Mouse (Mus musculus): Measurements from ENCODE around the gene Dglucy.

Dglucy gene

DNA sequence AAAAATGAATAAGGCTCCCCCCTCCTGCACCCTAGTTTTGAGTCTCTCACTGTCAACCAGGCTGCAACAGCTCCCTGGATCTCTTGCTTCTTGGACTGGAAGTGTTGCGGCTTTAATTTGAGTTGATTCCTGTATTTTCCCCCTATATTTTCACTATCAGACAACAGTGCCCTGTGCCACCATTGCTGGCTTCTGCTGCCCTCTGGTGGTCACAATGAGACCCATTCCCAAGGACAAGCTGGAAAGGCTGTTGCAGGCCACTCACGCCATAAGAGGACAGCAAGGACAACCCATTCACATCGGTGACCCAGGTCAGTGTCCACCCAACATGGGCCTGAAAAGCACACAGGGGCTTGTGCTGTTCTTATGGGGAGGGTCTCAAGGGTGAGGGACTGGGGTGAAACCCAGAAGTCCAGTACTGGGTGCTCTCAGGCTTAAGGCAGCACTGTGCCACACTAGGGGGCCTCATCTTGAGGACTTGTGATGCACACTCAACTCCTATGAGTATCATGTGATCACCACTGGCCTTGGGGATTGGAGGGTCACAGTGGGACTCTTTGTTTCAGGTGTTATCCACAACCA lies 62.4 kb downstream of the Dglucy start:
- DNase-seq (ENCODE audit: low spot score) = peak; percentile 65

DNA sequence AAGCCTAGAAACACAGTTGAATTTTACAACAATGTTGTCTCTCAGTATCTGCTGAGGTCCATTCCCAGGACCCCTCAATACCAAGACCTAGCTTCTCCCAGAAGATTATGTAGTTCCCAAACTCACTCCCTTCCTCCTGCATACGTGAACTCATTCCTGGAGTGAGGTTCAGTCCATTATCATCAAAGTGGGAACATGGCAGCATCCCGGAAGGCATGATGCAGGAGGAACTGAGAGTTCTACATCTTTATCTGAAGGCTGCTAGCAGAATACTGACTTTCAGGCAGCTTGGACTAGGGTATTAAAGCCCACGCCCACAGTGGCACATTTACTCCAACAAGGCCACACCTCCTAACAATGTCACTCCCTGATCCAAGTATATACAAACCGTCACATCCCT lies 64.3 kb downstream of the Dglucy start:
- DNase-seq (ENCODE audit: low spot score) = no peak

DNA sequence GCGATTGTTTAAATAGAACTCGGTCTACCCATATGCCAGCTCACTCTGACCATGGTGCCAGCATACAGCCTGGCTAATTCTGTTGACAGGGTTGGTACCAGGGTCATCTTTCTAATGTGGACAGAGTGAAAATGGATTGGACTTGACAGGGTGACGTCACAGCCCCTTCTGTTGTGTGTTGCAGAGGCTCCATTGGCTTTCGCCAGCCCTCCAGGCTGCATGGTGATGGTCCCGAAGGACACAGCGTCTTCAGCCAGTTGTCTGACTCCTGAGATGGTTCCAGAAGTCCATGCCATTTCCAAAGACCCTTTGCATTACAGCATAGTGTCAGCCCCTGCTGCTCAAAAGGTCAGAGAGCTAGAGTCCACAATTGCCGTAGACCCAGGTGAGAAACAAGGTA lies 65.7 kb downstream of the Dglucy start:
- no peak for DNase-seq (ENCODE audit: low spot score)

DNA sequence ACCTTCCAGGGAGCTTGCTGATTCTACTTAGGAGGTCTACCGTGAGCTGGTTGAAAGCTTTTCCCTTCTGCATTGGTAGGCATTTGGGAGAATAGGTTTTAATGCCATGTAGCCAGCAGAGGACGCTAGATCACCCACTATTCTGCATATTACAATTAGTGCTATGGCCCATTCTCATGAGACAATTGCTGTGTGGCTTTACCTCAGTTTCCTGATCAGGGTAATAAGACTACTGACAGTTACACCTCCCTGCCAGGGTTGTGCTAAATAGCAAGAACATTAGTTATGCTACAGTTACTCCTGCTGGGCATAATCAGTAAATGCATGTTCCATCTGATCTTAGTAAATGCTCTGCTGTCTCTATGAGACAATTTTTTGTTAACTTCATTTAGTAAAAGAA lies 67.0 kb downstream of the Dglucy start:
- DNase-seq (ENCODE audit: low spot score) = no peak

DNA sequence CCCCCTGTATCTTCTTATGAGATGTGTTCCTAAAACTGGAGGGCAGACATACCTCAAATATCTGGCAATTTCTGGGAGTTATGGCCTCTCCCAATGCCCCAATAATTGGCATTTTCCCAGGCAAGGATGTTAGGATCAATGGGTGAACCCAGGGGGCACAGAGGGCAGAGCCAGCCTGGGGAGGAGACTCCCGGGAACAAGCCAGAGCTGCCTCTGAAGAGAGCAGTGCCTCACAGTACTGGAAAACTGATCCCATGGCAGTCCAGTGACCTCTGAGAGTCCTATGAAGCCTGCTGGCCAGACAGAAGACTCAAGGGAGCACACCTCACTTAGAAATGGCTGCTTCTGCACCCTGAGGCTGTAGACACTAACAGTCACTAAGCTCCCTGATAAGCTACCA lies 67.7 kb downstream of the Dglucy start:
- no peak for DNase-seq (ENCODE audit: low spot score)

DNA sequence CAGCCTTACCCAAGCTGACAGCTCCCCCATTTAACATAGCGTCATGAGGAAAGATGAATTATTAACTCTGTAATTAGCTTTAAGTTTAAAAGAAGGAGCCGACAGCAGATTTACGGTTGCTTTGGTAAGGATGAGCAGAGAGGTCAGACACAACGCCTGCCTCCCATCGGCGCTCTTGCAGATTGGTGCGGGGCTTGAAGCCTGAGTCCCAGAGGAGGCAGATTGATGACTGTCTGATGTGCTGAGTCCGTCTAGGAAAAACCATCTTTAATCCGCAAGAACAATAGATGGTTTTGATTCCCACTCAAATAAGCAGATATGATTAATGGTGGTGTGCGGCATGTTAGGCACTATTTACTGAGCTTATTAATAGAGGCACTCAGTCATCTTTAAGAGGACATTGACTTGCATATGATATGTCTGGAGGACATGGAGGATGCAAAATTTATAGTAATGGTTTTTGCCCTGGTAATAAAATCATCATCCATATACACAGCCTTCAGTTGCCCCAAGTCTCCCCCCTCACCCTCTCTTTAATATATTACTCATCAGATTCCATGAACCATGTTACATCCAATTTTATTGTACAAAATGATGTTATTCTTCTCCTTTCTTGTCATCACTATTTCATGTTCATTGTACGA lies 68.7 kb downstream of the Dglucy start:
- DNase-seq (ENCODE audit: low spot score) = no peak

DNA sequence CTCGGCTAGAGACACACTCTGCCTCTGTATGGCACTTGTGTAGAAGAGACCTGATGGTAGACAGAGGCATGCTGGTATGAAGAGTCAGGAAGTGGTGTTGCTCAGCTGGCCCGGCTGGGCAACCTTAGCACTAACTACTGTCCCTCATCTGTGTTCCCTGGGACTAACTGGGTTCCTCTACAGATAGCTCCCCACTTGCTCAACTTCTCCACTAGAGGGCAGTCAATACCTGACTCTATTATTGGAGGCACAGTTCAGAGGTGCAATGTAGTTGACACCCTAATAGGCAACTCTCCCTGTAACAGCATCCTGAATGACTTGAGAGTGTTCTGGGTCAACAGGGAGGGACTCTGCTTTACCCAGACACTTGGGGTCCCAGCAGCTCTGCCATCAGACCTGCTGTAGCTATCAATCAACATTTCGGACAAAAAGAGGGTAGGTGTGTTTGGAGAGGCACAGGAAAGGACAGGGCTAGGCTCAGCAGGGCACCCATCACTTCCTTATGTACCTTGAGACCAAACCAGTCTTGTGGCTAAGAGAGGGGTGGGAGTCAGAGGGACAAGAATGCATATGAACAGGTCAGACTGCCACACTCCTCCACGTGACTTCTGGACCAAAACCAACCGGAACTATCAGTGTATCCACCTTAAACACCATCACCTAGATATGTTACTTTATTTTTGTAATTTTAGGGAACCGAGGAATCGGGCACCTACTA lies 70.7 kb downstream of the Dglucy start:
- DNase-seq (ENCODE audit: low spot score) = peak; percentile 58

DNA sequence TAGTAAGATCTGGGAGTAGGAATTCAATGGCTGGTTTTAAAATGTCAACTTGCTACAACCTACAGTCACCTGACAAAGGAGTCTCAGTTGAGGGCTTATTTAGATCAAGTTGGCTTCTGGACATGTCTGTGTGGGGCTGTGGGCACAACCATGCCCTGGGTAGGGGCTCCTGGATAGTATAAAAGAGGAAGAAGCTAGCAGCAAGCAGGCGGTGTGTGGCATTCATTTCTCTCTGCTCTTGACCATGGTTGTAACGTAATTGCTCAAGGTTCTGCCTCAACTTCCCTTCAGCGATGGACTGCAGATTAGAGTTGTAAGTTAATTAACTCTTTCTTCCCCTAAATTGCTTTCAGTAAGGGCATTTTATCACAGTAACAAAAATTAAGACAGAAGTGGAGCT lies 73.5 kb downstream of the Dglucy start:
- DNase-seq (ENCODE audit: low spot score) = no peak

DNA sequence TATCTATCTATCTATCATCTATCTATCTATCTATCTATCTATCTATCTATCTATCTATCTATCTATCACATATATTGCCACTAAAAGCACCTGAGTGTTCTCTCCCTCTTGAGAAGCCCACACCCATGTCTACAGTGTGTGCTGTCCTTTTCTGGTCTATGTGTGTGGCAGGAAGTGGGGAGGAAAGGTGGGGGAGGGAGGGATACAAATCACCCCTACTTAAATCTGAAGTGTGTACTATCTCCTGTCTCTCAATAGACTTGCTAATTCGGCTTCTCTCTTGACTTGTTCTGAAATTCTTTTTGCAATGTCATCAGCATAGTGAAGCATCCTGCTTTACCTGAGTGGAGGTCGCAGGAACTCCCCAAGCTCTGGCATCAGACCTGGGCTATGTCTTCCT lies 77.5 kb downstream of the Dglucy start:
- DNase-seq (ENCODE audit: low spot score) = no peak

DNA sequence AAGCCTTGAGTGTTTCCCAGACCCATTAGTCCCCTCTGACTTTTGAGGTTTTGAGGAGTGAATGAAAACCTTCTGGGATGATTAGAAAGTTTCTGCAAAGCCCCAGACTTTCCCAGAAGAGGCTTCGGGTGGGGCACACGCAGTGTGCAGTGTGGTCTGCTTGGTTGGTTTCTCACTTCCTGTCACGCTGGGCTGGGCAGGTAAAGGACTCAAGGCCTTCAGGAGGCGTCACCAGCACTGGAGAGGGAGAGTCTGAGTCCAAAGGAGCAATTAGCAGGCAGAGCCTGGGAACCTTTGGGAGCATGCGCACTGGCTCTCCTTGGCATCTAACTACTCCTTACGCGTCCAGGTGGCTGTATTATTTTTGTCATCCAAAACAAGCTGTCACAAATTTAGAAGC lies 78.9 kb downstream of the Dglucy start:
- DNase-seq (ENCODE audit: low spot score) = no peak

DNA sequence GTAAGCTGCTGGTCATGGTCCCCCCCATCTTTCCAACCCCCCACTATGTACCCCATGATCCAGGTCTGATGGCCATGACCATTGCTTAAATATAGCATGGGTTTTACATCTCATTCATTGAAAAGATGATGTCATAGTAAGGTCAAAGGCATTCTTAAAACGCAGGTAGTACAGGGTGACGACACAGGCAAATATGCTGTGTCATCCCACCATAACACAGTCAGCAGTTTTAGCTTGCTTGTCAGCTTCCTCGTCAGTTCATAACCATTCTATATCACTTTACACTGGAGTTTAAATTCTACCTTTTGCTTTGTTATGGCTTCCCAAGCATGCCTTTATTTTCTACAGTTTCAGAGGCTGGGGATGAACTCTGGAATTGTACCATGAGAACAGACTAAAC lies 83.4 kb downstream of the Dglucy start:
- no peak for DNase-seq (ENCODE audit: low spot score)

DNA sequence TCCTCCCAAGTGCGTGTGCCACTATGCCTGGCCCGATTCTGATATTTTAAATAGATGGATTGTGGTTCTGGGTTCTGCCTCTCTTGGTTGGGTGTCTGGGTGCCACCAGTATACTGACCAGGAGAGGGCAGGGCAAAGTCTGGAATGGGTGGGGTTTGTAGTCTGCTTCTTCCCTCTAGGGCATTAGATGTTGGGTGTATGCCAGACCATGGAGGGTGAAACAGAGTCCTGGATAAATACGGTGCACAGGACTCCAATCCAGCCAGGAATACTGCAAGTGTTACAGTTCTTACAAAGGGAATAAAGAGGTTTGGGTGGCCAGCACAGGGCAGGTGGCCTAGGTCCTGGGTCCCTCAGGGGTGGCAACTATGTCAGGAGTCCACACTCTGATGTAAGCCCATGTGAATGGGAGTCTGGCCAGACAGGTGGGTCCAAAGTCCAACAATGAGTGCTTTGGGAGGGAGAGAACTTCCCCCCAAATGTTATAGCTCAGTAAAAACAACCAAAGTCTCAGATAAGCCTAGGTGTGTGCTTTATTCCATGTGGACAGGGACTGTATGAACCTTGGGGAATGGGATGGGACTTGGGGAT lies 84.1 kb downstream of the Dglucy start:
- no peak for DNase-seq (ENCODE audit: low spot score)

DNA sequence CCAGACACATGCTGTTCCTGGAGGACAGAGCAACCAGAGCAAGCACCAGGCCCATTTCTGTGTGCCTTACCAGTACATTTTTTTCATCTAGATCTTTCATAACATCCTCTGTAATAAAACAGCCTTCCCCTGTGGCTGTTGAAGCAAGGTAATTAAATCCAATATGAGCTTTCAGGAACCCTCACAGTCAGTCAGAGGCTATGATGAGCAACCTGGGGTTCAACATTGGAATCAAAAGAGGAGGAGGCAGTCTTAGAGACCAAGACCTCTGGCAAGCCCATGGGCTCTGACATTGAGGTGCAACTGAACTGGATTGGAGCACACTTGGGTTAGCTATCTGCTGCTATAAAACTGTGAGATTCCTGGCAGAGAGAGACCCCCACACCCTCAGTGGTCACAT lies 86.2 kb downstream of the Dglucy start:
- no peak for DNase-seq (ENCODE audit: low spot score)

DNA sequence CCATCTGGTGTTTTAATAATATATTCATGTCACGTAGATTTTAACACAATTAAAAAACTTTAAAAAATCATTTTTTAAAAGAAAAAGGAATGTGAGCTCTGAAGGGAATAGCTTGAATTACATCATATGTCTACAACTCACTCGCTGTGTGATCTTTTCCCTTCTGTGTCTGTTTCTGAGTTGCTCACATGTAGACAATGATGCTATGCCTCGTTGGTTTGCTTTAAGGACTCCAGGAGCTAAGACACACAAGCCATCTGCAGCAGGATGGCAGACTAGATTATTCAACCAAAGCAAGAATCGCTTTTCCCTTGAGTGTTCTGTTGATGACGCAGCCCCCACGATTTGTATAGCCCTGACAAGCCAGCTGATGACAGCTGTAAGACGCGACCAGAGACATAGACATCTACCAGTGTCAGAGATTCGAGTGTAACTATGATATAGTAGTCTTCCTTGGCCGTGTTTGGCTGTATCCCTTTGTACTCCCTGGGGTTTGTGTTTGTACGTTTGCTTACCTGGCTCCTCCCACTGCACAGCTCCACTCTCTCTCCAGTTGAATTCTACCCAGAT lies 86.7 kb downstream of the Dglucy start:
- DNase-seq (ENCODE audit: low spot score) = no peak

DNA sequence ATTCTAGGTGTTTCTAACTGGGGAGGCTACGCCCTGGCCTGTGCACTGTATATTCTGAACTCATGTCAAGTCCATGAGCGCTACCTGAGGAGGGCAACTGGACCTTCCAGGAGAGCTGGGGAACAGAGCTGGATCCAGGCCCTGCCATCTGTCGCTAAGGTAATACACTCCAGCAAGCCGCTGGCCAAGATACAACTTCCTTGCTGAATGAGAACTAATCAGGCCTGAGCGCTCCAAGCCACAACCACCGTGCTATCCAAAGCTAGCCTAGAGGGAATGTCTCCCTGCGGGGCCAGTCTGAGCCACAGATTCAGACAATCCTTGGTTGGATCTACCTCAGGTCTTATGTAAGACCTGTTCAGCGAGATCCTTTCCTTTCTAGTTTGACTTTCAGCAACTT lies 88.2 kb downstream of the Dglucy start:
- DNase-seq (ENCODE audit: low spot score) = no peak

DNA sequence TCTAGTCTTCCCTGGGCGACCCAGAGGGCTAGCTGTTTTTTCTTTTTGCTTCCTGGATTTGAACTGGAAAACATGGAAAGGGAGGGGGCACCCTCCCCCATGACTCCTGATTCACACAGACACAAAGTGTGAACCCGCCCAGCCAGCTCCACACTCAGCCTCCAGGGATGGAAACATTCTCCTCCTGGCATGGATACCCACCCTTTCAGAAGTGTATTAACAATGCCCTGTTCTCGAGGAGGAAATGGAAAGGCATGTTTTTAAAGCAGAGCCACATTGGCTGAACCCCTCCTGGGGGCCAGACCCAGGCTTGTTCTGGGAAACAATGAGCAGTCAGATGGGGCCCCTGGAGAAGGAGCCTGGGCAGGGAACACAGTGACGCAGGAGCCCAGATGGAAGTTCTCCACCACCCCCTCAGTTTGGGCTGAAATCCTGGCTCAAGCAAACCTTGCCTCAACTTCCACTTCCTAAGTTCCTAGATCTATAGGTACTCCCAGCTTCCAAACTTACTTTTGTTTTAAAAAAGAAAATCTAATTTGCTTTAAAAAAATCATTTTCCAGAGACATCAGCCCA lies 89.3 kb downstream of the Dglucy start:
- DNase-seq (ENCODE audit: low spot score) = no peak

DNA sequence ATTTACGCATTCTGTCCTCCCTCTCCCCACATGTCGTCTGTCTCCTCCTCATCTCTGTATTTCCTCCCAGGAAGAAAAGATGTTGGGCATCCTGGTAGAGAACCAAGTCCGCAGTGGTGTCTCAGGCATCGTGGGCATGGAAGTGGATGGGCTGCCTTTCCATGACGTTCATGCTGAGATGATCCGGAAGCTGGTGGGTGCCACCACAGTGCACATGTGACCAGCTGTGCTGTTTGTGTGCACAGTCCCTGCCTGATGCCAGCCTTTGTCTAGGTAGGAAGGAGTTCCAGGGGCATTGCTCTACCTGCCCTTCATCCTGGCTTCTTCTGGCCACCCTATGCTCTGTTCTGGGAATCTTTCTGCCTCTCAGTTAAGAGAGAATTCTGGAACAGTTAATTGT lies 92.4 kb downstream of the Dglucy start:
- DNase-seq (ENCODE audit: low spot score) = no peak

DNA sequence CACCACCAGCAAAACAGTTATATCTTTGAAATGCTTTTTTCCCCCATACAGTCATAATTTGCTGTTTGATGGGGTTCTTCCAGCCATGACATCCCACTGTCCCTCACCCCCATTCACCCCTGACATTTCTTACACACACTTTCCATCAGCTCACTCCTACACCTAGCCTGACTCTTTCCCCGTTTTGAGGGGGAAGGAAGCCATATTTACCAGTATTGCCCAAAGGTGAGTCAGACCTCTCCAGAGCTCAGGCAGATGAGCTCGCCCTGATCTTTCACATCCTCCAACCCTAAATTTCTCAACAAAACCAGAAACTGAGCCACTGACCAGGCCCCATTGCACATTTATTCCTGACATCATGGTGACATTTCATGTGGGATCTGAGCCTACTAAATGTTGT lies 93.0 kb downstream of the Dglucy start:
- no peak for DNase-seq (ENCODE audit: low spot score)

DNA sequence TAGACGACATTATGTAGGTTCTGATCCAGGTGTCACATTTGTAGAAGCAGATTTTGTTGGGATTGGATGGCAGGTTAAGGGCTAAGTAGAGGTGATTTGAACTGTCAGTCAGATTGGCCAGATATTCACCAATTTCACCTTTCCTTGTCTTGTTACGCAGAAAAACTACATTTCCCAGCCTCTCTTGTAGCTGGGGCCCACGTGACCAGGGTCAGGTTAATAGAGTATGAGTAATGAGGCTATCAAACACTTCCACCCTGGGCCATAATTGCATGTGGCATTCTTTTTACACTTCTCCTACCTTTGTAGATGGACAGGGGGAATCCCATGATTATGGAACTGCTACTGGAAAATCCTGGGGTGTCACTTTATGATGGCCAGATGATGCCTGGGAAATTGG lies 94.8 kb downstream of the Dglucy start:
- DNase-seq (ENCODE audit: low spot score) = no peak

DNA sequence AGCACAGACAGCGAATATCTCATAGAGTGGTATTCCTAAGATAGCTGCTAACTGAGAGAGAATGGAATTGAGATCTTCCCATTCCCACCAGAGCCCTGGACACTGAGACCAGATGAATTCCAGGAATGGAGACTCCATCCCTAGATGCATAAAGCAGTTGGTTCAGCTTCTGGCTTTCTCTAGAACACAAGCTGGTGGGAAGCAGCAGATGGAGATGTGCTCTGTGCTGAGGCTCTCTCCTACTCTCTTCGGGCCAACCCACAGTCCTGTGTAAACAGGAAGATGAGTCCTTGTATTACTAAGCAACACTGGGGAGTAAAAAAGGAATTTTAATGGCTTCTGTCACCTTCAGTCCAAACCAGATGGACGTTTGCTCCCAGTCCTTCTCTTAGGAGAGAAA lies 96.7 kb downstream of the Dglucy start:
- peak; percentile 29 for DNase-seq (ENCODE audit: low spot score)

DNA sequence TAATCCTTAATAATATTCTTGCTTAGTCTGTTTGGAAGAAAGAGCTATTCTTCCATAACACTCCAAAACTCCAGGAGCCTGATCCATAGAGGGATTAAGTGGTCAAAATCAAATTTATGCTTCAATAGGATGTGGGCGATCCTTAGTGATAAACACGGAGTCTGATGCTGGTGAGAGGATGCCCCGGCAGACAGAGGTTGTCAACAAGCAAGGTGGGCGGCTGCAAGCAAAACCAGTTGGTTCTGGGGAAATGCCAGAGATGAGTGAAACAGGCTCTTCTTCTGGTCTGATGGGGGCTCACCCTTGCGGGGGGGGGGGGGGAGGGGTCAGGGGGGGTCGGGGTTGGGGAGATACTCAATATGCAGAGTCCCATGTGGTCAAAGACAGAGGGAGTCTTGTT lies 97.1 kb downstream of the Dglucy start:
- DNase-seq (ENCODE audit: low spot score) = no peak

DNA sequence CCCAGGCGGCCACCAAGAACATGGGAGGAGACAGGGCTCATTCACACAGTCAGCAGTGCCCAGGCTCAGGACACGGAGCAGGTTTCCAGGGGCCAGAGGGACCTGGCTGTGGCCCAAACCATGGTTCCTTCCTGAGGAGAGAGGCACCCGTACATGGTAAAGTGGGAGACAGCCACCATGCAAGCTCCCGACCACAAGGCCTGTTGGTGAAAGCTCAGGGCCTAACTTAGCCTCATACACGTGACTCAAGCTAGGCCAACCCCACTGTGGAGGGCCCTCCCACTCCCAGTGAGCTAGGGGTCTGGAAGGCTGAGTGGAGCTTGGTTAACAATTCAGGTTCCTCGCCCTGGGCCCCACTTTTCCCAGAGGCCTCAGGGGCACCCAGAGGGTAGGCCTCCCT lies 99.1 kb downstream of the Dglucy start:
- DNase-seq (ENCODE audit: low spot score) = no peak

DNA sequence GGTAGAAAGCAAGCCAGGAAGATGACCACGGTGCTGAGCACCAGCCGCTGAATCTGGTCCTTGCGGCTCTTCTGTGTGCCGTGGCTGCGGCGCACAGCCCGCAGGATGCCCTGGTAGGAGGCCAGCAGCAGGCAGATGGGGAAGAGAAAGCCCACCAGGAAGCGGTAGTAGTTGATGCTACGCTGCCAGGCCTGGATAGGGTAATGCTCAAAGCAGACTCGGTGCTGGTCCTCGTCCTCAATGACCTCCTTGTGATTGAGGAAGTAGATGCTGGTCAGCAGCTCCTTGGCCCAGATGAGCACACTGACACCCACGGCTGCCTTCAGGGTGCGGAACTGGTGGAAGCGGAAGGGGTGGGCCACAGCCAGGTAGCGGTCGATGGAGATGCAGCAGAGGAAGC lies 99.7 kb downstream of the Dglucy start:
- no peak for DNase-seq (ENCODE audit: low spot score)

Measured in left cerebral cortex, adult 11 months (tissue).